Mouse (Mus musculus) G1E (cell line): ENCODE data around the gene Pipox.

Experiments
- CTCF ChIP-seq: IDR thresholded peaks from 2 replicates; pipeline ENCODE4 v1.5.1; 2012; ENCODE audit warnings: low read depth, low read length, inconsistent platforms, mixed read lengths
- GATA1 ChIP-seq: IDR thresholded peaks from 2 replicates; pipeline ENCODE4 v1.6.1; 2012; ENCODE audit warnings: borderline replicate concordance, low read length, inconsistent platforms, mixed read lengths
- GATA2 ChIP-seq: IDR thresholded peaks from 2 replicates; pipeline ENCODE4 v1.6.1; 2012; ENCODE audit warnings: low read depth, low read length, inconsistent platforms, borderline replicate concordance
- POLR2AphosphoS5 ChIP-seq: IDR thresholded peaks from 2 replicates; pipeline ENCODE4 v1.6.1; 2012; ENCODE audit warnings: low read depth, low read length, inconsistent platforms; ENCODE audit not compliant: insufficient replicate concordance
- TAL1 ChIP-seq: conservative IDR thresholded peaks from 2 replicates; pipeline ENCODE4 v1.6.1; 2012; ENCODE audit warnings: low read depth, low read length, inconsistent platforms, mixed read lengths

GRCm38 (mm10) chr11:77851483-77852010, 42.3 kb downstream of the Pipox start:
- TF ChIP-seq TAL1: no peak
- TF ChIP-seq CTCF: no peak
- TF ChIP-seq GATA1: no peak
- TF ChIP-seq POLR2AphosphoS5: no peak
- TF ChIP-seq GATA2: no peak
